Mouse (Mus musculus) bone marrow, adult 2 months (tissue): Measurements from ENCODE around the gene Txndc5. TPM values are rescaled to one million over a fixed set of nuclear protein-coding genes. Genes with fewer than 3 reads are reported as not detected.

Experiments used
- H3K27ac ChIP-seq: fragments of 200-500 bp; 2 replicates; pipeline ENCODE4 v1.5.1; 2012; ENCODE audit warnings: low read depth, mild to moderate bottlenecking, control low read depth, inconsistent platforms, low read length; ENCODE audit not compliant: control insufficient read depth, poor library complexity, insufficient read depth
- H3K4me1 ChIP-seq: fragments of 200-500 bp; 2 replicates; pipeline ENCODE4 v1.6.1; 2011; ENCODE audit warnings: low read length; ENCODE audit not compliant: control insufficient read depth, insufficient read depth
- H3K4me3 ChIP-seq: fragments of 200-500 bp; replicated peaks from 2 replicates; pipeline ENCODE3; 2011; ENCODE audit warnings: mild to moderate bottlenecking, low read depth, low read length, control low read depth; ENCODE audit not compliant: control insufficient read depth
- CTCF ChIP-seq: fragments of 200-500 bp; IDR thresholded peaks from 2 replicates; pipeline ENCODE4 v1.5.1; 2011; ENCODE audit warnings: low read length, control low read depth; ENCODE audit not compliant: control insufficient read depth, insufficient read depth
- POLR2A ChIP-seq: fragments of 200-500 bp; IDR thresholded peaks from 2 replicates; pipeline ENCODE4 v1.6.1; 2011; ENCODE audit warnings: low read depth, mild to moderate bottlenecking, control low read depth, low read length, borderline replicate concordance; ENCODE audit not compliant: control insufficient read depth
- WGBS: fragments of 180-500 bp; shearing (Covaris S2); methylation state at CpG from one replicate; pipeline ENCODE4 v1.1.7; 2018; 5-methylcytosine and 5-hydroxymethylcytosine counted together
- polyA plus RNA-seq: library from polyadenylated mRNA; stranded (reverse); fragments of >200 nt; gene quantifications from 2 replicates; pipeline ENCODE4 v1.2.4, GENCODE M21; 2011; ENCODE audit warnings: low replicate concordance; ENCODE audit not compliant: missing spikeins, insufficient read depth, insufficient read length

The Txndc5 gene
- polyA plus RNA-seq, 1 experiment = 32.5 TPM

DNA sequence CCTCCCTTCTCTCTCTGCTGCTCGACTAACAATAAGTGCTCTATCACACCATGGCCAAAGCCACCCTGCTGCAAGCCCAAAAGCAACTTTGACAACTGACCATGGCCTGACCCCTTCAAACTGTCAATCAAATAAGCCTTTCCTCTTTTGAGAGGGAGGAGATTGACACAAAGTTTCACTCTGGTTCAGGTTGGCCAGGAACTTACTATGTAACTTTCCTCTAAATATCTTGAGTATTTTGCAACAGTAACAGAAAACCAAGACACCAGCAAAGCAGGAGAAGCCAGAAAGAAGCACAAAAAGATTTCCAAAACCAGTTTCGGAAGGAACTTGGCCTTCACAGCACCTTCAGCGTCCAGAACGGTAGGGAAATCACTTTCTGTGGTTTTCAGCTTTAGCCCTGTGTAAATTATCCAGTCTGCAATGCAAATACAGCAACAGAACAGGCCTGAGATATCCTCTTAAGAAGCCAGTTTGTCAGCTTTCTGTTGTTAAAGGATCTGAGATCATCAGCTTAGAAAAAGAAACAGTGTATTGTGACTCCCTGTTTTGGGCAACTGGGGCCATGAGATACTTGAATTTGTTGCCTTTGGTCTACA lies 6.5 kb downstream of the Txndc5 start:
- no peak for TF ChIP-seq POLR2A
- TF ChIP-seq CTCF = no peak
- H3K4me1 ChIP-seq = no peaks in the 10 kb centered on the region; the same call in 1 of the 2 replicates
- H3K4me3 ChIP-seq = no peak overlapping the region
- 44% methylated on average over 4 of the region's 4 CpGs for WGBS
- no peak overlapping the region for H3K27ac ChIP-seq

GRCm38 (mm10) chr13:38520299-38520698 lies 8.3 kb downstream of the Txndc5 start:
- Histone ChIP-seq H3K4me1 (no peaks in the 10 kb centered on the region; the same call in 1 of the 2 replicates), H3K27ac (no peak overlapping the region), H3K4me3 (no peak overlapping the region)
- WGBS = 90% methylated on average over 11 of the region's 11 CpGs
- TF ChIP-seq CTCF (no peak), POLR2A (no peak)

DNA sequence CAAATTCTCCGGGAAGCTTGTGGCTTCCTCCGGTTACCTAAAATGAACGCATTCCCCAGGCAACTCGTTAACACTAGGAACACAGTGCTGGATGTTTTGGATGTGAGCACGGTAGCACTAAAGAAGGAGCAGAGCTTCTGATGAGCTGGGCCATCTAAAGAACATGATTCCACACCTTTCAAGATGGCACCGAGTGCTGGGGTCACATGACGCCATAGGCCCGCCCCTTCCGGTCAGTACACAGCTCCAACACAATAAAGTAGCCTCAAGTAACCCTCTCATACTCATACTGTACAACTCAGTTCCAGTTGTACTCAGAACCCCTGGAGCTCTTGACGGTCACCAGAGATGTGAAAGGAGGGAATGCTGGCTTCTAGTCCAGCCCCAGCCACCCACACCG lies 12.0 kb downstream of the Txndc5 start:
- WGBS = 89% methylated on average over 11 of the region's 11 CpGs
- no peaks in the 10 kb centered on the region; the same call in 1 of the 2 replicates for H3K4me1 ChIP-seq
- no peak overlapping the region for H3K27ac ChIP-seq
- TF ChIP-seq POLR2A (no peak), CTCF (no peak)
- no peak overlapping the region for H3K4me3 ChIP-seq

DNA sequence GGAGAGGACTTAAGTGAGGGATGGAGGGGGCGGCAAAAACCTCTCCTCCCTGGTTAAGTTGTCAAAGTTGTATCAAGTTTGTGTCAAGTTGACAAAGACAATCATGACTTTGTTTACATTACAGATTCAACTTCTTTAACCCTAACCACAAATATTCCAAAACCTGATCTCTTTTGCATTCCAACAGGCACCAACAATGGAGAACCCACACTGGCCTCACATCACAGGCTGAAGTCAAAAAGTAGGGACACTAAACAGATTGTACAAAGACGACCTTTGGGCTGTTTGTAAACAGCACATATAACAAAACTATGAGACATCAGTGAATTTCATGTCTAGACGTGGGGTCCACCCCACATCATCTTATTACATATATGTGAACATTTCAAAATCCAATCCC lies 12.8 kb downstream of the Txndc5 start:
- 79% methylated on average over 3 of the region's 3 CpGs for WGBS
- H3K4me3 ChIP-seq = no peak overlapping the region
- no peak for TF ChIP-seq CTCF
- TF ChIP-seq POLR2A = no peak
- H3K4me1 ChIP-seq = no peaks in the 10 kb centered on the region; the same call in 1 of the 2 replicates
- H3K27ac ChIP-seq = no peak overlapping the region

- Histone ChIP-seq H3K4me3 (no peak overlapping the region), H3K4me1 (no peaks in the 10 kb centered on the region; the same call in 1 of the 2 replicates), H3K27ac (no peak overlapping the region)
- WGBS = 93% methylated on average over 2 of the region's 2 CpGs
- TF ChIP-seq CTCF = no peak
- TF ChIP-seq POLR2A = no peak
Observed at GRCm38 (mm10) chr13:38515431-38515830, 13.2 kb downstream of the Txndc5 start.

GRCm38 (mm10) chr13:38513921-38514320 lies 14.7 kb downstream of the Txndc5 start:
- no peak for TF ChIP-seq POLR2A
- no peak for TF ChIP-seq CTCF
- no peak overlapping the region for H3K4me3 ChIP-seq
- H3K4me1 ChIP-seq = no peaks in the 10 kb centered on the region; the same call in 1 of the 2 replicates
- WGBS = 89% methylated on average over 7 of the region's 7 CpGs
- no peak overlapping the region for H3K27ac ChIP-seq

DNA sequence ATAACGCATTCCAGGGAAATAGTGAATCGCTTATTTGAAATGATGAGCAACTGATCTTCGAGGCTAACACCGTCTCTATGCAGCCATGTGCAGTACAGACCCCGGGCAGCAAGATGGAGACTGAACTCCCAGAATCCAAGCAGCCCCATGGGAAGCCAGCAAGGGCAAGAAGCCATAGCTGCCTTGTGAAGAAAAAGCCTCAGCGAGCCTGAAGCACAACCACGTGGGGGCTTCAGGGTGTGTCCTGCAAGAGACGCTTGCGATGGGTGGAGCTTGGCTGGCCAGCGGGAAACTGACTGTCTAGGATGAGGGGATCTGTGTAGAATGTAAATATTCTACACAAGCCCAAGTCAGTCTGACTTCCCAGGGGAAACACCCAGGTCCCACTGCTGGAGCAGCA lies 16.6 kb downstream of the Txndc5 start:
- H3K4me3 ChIP-seq = no peak overlapping the region
- H3K4me1 ChIP-seq = no peaks in the 10 kb centered on the region; the same call in 1 of the 2 replicates
- WGBS = 87% methylated on average over 10 of the region's 10 CpGs
- TF ChIP-seq CTCF = no peak
- no peak for TF ChIP-seq POLR2A
- H3K27ac ChIP-seq = no peak overlapping the region

GRCm38 (mm10) chr13:38509681-38510341 lies 18.8 kb downstream of the Txndc5 start:
- Histone ChIP-seq H3K4me3 (no peak overlapping the region), H3K4me1 (no peaks in the 10 kb centered on the region; the same call in 1 of the 2 replicates), H3K27ac (no peak overlapping the region)
- WGBS = 90% methylated on average over 8 of the region's 8 CpGs
- no peak for TF ChIP-seq POLR2A
- no peak for TF ChIP-seq CTCF
